Mouse (Mus musculus): ENCODE measurements around the gene Atg2a. TPM values are rescaled to one million over a fixed set of nuclear protein-coding genes. Genes with fewer than 3 reads are reported as not detected.
"Not testable (repeated sequence)": the region's sequence is repeated elsewhere in the genome, so short reads cannot be mapped to it uniquely, and the experiment has no call there.

The Atg2a gene
- total RNA-seq, 2 experiments from 2014 or later: 32.3 to 39.4 TPM

- DNase-seq (ENCODE audit: low spot score in 2 of 2): no peak
- intact Hi-C loops (cut with DNase I): no loop called here
These were observed 46.9 kb downstream of the Atg2a start for GRCm38 (mm10) chr19:6288236-6288894.

DNA sequence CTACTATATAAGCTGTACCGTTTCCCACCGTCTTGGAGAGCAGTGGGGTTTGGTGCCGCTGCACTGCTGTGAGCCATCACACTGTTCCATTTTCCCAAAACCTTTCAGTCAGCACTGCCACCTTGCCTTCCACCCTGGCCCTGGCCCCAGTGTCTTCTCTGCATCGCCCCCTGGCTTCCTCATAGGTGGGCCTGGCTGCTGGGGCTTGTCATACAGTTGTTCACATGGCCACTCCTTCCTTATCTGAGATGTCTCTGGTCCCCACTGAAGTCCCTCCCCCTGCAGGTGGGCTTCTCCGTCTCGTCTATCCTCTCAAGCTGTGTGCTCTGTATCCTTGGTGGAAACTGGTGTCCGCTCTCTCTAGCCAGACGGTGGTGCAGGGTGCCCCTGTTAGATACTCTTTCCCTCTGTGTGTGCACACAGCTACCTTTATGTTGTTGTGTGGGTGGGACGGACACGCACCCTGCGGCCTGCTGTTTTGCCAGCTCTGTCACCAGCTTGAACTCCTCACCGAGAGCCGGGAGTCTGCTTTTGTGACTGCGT lies 48.3 kb downstream of the Atg2a start:
- intact Hi-C loops (cut with DNase I): no loop called here
- DNase-seq (ENCODE audit: low spot score in 2 of 2): no peak

- DNase-seq (ENCODE audit: low spot score in 2 of 2); intact Hi-C loops (cut with DNase I): not testable (repeated sequence)
These were observed 49.2 kb downstream of the Atg2a start for GRCm38 (mm10) chr19:6290720-6291116.

GRCm38 (mm10) chr19:6291117-6291781 lies 49.8 kb downstream of the Atg2a start:
- DNase-seq (ENCODE audit: low spot score in 2 of 2): no peak
- intact Hi-C loops (cut with DNase I): no loop called here

DNA sequence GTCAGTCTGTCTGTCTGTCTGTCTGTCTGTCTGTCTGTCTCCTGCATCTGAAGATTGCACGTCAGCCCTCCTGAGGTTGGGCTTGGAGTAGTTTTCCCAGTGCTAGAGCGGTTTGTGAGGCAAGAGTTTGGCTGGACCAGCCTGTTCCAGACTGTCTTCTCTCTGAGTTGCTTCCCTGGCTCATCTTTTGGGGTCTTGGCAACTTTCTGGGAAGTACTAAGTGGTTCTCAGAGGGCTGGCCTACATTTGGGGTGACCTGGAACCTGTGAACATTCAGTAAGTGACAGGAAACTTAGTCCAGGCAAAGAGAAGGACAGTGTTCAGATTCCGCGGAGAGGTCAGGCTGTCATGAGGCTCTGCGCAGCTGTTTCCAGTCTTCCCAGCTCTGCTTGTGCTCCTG lies 50.8 kb downstream of the Atg2a start:
- DNase-seq (ENCODE audit: low spot score in 2 of 2): no peak
- intact Hi-C loops (cut with DNase I): no loop called here

- no peak for DNase-seq (ENCODE audit: low spot score in 2 of 2)
- intact Hi-C loops (cut with DNase I): no loop called here
These were observed 52.8 kb downstream of the Atg2a start for GRCm38 (mm10) chr19:6294301-6294700.

DNA sequence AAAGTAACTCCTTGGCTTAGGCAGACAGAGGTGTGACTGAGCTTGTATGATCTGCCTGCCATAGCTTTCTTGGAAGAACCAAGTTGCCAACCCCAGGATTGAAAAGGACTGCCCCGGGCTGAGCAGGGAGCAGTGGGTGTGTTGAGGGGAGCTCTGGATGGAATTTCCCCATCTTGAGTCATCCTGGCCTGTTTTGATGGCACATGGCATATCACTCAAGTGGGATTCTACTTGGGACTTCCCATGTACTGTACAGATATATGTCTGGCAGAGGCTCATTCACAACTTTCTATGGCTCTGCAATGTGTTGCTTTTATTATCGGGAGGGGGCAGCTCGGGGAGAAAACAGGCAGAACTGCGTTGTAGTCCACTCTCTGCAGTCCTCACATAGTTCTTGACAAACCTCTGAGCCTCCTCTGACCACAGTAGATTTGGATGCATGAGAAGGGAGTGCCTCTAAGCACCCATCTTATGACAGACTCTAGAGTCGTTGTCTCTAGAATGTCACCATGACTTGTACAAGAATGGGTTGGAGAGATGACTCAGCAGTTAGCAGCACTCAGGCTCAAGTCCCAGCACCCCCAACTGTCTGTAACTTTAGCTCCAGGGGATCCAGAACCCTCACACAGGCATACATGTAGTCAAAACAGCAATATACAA lies 55.2 kb downstream of the Atg2a start:
- intact Hi-C loops (cut with DNase I): no loop called here
- DNase-seq (ENCODE audit: low spot score in 2 of 2): no peak

- intact Hi-C loops (cut with DNase I): no loop called here
- no peak for DNase-seq (ENCODE audit: low spot score in 2 of 2)
These were observed 56.2 kb downstream of the Atg2a start for GRCm38 (mm10) chr19:6297641-6298040.

DNA sequence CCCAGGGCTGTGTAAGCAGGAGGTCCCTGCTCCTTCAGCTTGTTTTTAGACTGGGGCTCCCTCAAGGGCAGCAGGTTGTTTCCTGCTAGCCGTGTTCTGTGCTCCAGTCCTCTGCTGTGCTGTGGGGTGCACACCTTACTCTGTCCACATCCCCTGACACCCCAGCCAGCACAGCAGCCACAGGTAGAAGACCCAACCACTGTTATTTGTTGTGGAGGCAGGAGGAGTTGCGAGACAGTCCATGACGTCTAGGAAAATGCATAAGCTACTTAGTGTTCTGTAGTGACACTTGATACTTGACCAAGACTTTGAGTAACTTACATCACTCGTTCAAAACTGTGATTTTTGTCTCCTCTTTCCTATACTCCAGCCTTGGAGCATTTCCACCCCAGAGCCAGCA lies 57.5 kb downstream of the Atg2a start:
- DNase-seq (ENCODE audit: low spot score in 2 of 2): no peak
- intact Hi-C loops (cut with DNase I): no loop called here

GRCm38 (mm10) chr19:6299450-6300267 lies 58.2 kb downstream of the Atg2a start:
- intact Hi-C loops (cut with DNase I): no loop called here
- DNase-seq (ENCODE audit: low spot score in 2 of 2): no peak

DNA sequence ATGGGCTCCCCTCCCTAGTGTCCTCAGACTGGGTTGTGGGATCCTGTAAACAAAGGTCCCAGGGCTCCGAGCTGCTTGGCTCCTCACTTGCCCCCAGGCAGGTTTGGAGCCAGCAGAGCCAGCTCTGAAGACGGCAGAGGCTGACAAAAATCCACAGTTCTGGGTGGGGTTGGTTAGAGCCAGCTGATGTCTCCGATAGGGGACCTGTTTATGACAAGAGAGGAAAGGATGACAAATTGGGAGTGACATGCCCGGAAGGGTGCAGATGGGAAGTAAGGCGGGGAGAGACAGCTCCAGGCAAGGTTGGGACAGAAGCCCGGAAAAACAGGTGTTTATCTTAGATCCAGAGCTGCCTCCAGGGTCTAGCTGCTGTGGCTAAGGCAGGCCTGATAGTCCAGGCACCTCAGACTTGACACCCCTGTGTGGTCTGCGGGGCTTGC lies 59.0 kb downstream of the Atg2a start:
- intact Hi-C loops (cut with DNase I): no loop called here

GRCm38 (mm10) chr19:6302114-6302513 lies 60.6 kb downstream of the Atg2a start:
- DNase-seq (ENCODE audit: low spot score in 2 of 2): no peak
- intact Hi-C loops (cut with DNase I): no loop called here

More for the DNA sequence above, 59.0 kb downstream of the Atg2a start:
- DNase-seq (ENCODE audit: low spot score in 2 of 2): no peak

- peak in 1 of 2 experiments; percentile 45 for DNase-seq (ENCODE audit: low spot score in 2 of 2)
These were observed 61.1 kb downstream of the Atg2a start for GRCm38 (mm10) chr19:6302522-6302921.

GRCm38 (mm10) chr19:6303831-6304230 lies 62.4 kb downstream of the Atg2a start:
- DNase-seq (ENCODE audit: low spot score in 2 of 2): no peak
- intact Hi-C loops (cut with DNase I): loop anchor here (2.0 kb wide), 1 partner anchor 27 kb away; the partner anchor contains the start of gene Ehd1

More at GRCm38 (mm10) chr19:6302522-6302921, 61.1 kb downstream of the Atg2a start:
- intact Hi-C loops (cut with DNase I): no loop called here

DNA sequence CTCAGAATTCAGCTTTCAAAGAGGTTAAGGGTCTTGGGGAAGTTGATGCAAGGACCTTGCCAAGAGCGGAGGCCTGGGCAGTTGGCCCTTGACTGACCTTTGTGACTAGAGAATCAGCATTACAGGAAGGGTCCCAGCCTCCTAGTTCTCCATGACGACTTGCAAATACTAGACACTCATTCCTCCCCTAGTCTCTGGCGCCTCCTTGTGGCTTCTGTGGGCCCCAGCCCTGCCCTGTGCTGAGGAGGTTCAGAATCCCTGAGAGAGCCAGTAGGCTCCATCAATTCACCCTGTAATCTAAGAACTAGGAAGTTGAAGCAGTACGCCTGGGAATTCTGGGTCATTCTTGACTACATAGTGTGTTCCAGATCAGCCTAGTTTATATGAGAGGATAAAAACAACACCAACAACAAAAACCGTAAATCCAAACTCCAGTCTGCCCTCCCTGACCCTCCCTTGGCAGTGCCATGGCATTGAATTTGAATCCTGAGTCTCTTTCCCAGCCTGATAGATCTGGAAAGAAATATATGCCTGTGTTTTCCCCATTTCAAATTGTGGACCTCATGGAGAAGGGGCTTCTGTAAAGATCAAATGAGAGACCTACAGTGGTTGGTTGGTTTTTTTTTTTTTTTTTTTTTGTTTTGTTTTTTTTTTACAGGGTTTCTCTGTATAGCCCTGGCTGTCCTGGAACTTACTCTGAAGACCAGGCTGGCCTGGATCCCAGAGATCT lies 63.5 kb downstream of the Atg2a start:
- intact Hi-C loops (cut with DNase I): loop anchor here (1.0 to 2.0 kb wide), 2 partner anchors 28 to 37 kb away; partner anchors contain the start of gene Ehd1
- DNase-seq (ENCODE audit: low spot score in 2 of 2): peak; percentile 70 to 78

DNA sequence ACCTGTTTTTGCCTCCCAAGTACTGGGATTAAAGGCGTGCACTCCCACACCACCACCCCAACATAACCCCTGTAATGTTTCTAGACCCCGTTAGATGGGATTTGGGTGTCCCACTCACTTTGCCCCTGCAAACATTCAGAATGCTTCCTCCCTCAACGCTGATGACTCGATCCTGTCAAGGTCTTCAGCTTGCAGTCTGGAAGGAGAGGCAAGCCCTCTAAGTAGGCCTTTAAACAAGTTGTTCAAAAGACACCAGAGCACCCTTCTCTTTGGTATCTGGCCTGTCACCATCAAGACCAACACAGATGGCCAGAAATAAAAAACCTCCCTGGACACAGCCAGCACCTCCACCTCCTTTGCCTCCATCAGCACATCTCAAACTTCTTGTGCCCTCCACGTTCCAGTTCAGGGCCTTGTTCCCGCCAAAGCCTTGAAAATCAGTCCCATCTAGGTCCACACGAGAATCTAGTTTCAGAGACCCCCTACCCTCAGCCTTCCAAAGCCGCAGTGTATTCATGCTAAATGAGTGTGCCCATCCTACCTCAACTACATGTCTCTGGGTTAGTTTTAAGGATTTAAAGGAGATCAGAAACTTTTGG lies 64.1 kb downstream of the Atg2a start:
- intact Hi-C loops (cut with DNase I): loop anchor here (1.0 to 2.0 kb wide), 2 partner anchors 29 to 37 kb away; partner anchors contain the start of gene Ehd1
- DNase-seq (ENCODE audit: low spot score in 2 of 2): no peak

DNA sequence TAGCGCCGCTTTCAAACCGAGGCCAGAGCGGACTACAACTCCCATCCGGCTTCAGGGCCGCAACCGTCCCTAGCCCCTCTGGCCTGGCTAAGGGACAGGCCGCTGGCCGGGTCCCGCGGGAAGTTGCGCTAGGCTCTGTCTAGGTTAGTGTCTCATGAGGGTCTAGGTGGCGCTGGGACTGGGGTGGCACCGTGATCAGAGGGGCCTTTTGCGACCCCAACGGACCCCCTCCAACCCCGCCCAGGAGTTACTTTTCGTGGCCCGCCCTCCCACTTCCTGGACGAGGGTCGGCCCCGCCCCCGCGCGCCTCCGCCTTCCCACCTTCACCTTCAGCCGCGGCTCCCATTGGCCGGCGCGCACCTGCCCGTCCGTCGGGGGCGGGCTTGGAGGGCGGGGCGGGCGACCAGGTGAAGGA lies 64.7 kb downstream of the Atg2a start, which contains the start of gene Cdc42bpg:
Gene Cdc42bpg, plus strand, starts transcription at position 320 of the 415 bp plus-strand sequence.
- intact Hi-C loops (cut with DNase I): no loop called here

DNA sequence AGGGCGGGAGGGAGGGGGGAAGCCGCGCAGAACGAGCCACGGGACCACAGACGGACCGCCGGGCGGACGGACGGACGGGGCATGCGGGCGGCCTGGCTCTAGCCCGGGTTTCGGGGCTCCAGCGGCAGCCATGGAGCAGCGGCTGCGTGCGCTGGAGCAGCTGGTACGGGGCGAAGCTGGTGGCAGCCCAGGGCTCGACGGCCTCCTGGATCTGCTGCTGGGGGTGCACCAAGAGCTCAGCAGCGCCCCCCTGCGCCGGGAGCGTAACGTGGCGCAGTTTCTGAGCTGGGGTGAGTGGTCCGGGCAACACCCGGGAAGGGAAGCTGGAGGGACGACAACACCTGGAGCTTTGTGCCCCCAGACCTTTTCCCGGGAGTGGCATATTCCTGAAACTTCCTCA lies 65.1 kb downstream of the Atg2a start:
- DNase-seq (ENCODE audit: low spot score in 2 of 2): peak in 1 of 2 experiments; percentile 22
- intact Hi-C loops (cut with DNase I): no loop called here

More for the DNA sequence above, 64.7 kb downstream of the Atg2a start, which contains the start of gene Cdc42bpg:
- peak; percentile 35 to 42 for DNase-seq (ENCODE audit: low spot score in 2 of 2)
